ENCODE assay signal across 23 mouse cellular contexts in the genomic region with DNA sequence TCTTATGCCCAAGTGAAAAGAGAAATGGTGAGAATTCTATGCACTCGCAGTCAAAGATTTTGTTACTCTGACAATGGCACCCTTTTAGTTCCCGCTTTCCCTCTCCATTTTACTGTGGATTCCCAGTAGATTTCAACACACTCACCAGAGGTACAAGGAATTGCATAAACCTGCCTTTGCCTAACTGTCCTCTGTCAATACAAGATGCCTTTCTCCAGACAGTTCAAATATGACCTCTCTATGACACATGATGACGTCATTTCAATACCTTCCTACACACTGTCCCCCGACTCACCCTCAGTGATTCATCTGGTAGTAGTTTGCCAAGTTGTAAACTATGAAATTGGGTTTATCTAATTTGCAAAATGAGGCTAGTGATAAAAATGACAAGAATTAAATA.
DNase-seq lines count a peak whose midpoint lies in the region; ATAC-seq and TF ChIP-seq lines count a peak whose summit lies in the region.
"Had no signal": no experiment of that assay in that cellular context is flagged by ENCODE, and none has a peak within 500 bp of the region (broad histone marks: within the 10 kb centered on the region; RNA-seq: fewer than 3 reads in every experiment).

No protein-coding gene starts in this region.

- no peaks in the 10 kb centered on the region for H3K79me2 ChIP-seq in C2C12 (ENCODE audit: control insufficient read depth, insufficient read depth)

- H3K4me2 ChIP-seq in liver, postnatal 0 days (ENCODE audit: low read depth, low read length) = no peak overlapping the region
- no peak overlapping the region for H3K4me2 ChIP-seq in lung, postnatal 0 days (replicated peaks; ENCODE audit: low read depth, low read length)
- H3K4me2 ChIP-seq: embryonic facial prominence, embryonic 12.5 days; forebrain, embryonic 13.5 days; forebrain, embryonic 15.5 days had no signal

- H3K9ac ChIP-seq in liver, postnatal 0 days (replicated peaks) = no peak overlapping the region
- H3K9ac ChIP-seq in lung, postnatal 0 days (replicated peaks; ENCODE audit: low read depth) = no peak overlapping the region
- H3K9ac ChIP-seq: embryonic facial prominence, embryonic 12.5 days; forebrain, embryonic 13.5 days; forebrain, embryonic 15.5 days; forebrain, postnatal 0 days had no signal

- ATAC-seq in liver, postnatal 0 days = peak; percentile 45; the same call in 1 of the 2 replicates
- no peak for ATAC-seq in lung, postnatal 0 days
- ATAC-seq: activated CD4-positive, CD25-positive, alpha-beta regulatory T cell, adult 4 months; forebrain, embryonic 13.5 days; forebrain, embryonic 15.5 days; forebrain, postnatal 0 days; Patski had no signal

- TF ChIP-seq CTCF in liver, postnatal 0 days (IDR thresholded peaks at IDR 0.05; ENCODE audit: low read depth) = no peak
- TF ChIP-seq CTCF in lung, postnatal 0 days (IDR thresholded peaks at IDR 0.05) = no peak
- TF ChIP-seq CTCF in C2C12 (IDR thresholded peaks at IDR 0.05; ENCODE audit: control insufficient read depth, insufficient read depth, insufficient read length) = no peak

- H3K36me3 ChIP-seq in liver, postnatal 0 days (replicated peaks; ENCODE audit: insufficient read depth, low read length) = no peaks in the 10 kb centered on the region
- no peaks in the 10 kb centered on the region for H3K36me3 ChIP-seq in lung, postnatal 0 days (ENCODE audit: insufficient read depth, low read length)
- no peaks in the 10 kb centered on the region for H3K36me3 ChIP-seq in C2C12 (ENCODE audit: control insufficient read depth, insufficient read depth)
- H3K36me3 ChIP-seq: embryonic facial prominence, embryonic 10.5 days; embryonic facial prominence, embryonic 12.5 days; forebrain, embryonic 15.5 days had no signal

- H3K27me3 ChIP-seq in liver, postnatal 0 days (ENCODE audit: insufficient read depth, low read length) = no peaks in the 10 kb centered on the region
- no peaks in the 10 kb centered on the region for H3K27me3 ChIP-seq in lung, postnatal 0 days (replicated peaks; ENCODE audit: insufficient read depth, low read length)
- no peaks in the 10 kb centered on the region for H3K27me3 ChIP-seq in C2C12 (ENCODE audit: control insufficient read depth, insufficient read depth, insufficient read length)
- H3K27me3 ChIP-seq: embryonic facial prominence, embryonic 12.5 days; forebrain, embryonic 13.5 days; forebrain, embryonic 15.5 days; Patski had no signal

- no peak for TF ChIP-seq EP300 in liver, postnatal 0 days (IDR thresholded peaks at IDR 0.05; ENCODE audit: low read depth)
- TF ChIP-seq EP300 in lung, postnatal 0 days (IDR thresholded peaks at IDR 0.05) = peak; percentile 42; the same call in 1 of the 2 replicates

- no peak overlapping the region for H3K4me3 ChIP-seq in liver, postnatal 0 days (ENCODE audit: low read depth, low read length)
- no peak overlapping the region for H3K4me3 ChIP-seq in lung, postnatal 0 days (ENCODE audit: low read depth, low read length)
- no peak overlapping the region for H3K4me3 ChIP-seq in C2C12 (ENCODE audit: insufficient read depth, poor library complexity, severe bottlenecking)
- H3K4me3 ChIP-seq: embryonic facial prominence, embryonic 10.5 days; embryonic facial prominence, embryonic 12.5 days; forebrain, embryonic 13.5 days; forebrain, embryonic 15.5 days had no signal

- no peak overlapping the region for H3ac ChIP-seq in C2C12 (ENCODE audit: control insufficient read depth, insufficient read length, low read depth)

- DNase-seq in liver, postnatal 0 days = no peak
- DNase-seq in liver = no peak
- peak; percentile 9 for DNase-seq in lung, postnatal 0 days (ENCODE audit: low spot score)
- DNase-seq in lung, postnatal 14 days = no peak
- peak; percentile 2 for DNase-seq in gonadal fat pad, adult 2 months (ENCODE audit: low read depth)
- no peak for DNase-seq in heart, adult 11 months
- DNase-seq in adrenal gland, adult 8-10 months = no peak
- DNase-seq: adrenal gland, postnatal 10 days; adrenal gland, postnatal 25 days; B cell, adult 2 months; cerebellum, adult 11-12 months; cerebellum, adult 2 months; cerebellum, adult 9-10 months; cerebellum, postnatal 10 days; cerebellum, postnatal 25 days; forebrain, postnatal 0 days had no signal

- H3K4me1 ChIP-seq in liver, postnatal 0 days (ENCODE audit: insufficient read depth) = no peaks in the 10 kb centered on the region
- no peaks in the 10 kb centered on the region for H3K4me1 ChIP-seq in lung, postnatal 0 days (ENCODE audit: insufficient read depth, low read depth, low read length)
- H3K4me1 ChIP-seq: embryonic facial prominence, embryonic 10.5 days; embryonic facial prominence, embryonic 12.5 days; forebrain, embryonic 13.5 days; forebrain, embryonic 15.5 days had no signal

- 71% methylated on average over 4 of the region's 4 CpGs for WGBS in liver, postnatal 0 days (ENCODE audit: insufficient replicate concordance)
- WGBS in lung, postnatal 0 days = 44% methylated on average over 4 of the region's 4 CpGs

- no peaks in the 10 kb centered on the region for H3K9me3 ChIP-seq in liver, postnatal 0 days (ENCODE audit: low read length)
- no peaks in the 10 kb centered on the region for H3K9me3 ChIP-seq in lung, postnatal 0 days (ENCODE audit: low read length)
- H3K9me3 ChIP-seq: embryonic facial prominence, embryonic 10.5 days; embryonic facial prominence, embryonic 12.5 days; forebrain, embryonic 13.5 days; forebrain, embryonic 15.5 days had no signal

- H3K79me3 ChIP-seq in C2C12 (ENCODE audit: low read depth) = no peaks in the 10 kb centered on the region

- H3K27ac ChIP-seq in liver, postnatal 0 days (ENCODE audit: low read depth) = no peak overlapping the region
- H3K27ac ChIP-seq in lung, postnatal 0 days (ENCODE audit: low read length) = no peak overlapping the region
- H3K27ac ChIP-seq: embryonic facial prominence, embryonic 10.5 days; embryonic facial prominence, embryonic 12.5 days; forebrain, embryonic 13.5 days; forebrain, embryonic 15.5 days had no signal

TF ChIP-seq in C2C12, 6 proteins besides CTCF, POLR2A, EP300 and RAD21:
- TF ChIP-seq MYOD1 (IDR thresholded peaks at IDR 0.05; ENCODE audit: control insufficient read depth, insufficient read length, low read depth) (no peak), FOSL1 (IDR thresholded peaks at IDR 0.05; ENCODE audit: insufficient read depth, low read length, poor library complexity, severe bottlenecking) (peak; percentile 47), CEBPB (IDR thresholded peaks at IDR 0.05; ENCODE audit: low read depth) (peak; percentile 64), USF1 (IDR thresholded peaks at IDR 0.05; ENCODE audit: low read depth) (no peak)

Comparison
In these comparisons a context has a peak if more than half of its experiments do, and no peak if none do; other contexts are left out.
1. DNase-seq: peak in lung, postnatal 0 days (single experiment) and gonadal fat pad, adult 2 months (single experiment); none in liver, postnatal 0 days (single experiment), liver (single experiment), lung, postnatal 14 days (single experiment), heart, adult 11 months (single experiment) and adrenal gland, adult 8-10 months (single experiment).